Mouse (Mus musculus) testis, adult 2 months (tissue): ENCODE measurements at regions not wholly inside any gene's neighbourhood (a gene's known extent, or its start where the extent isn't known, plus 50 kb on each side); places are given as distances from the start of the nearest gene placed in this dataset.

Source experiments
- CTCF ChIP-seq: fragments of 200-500 bp; IDR thresholded peaks from 2 replicates; pipeline ENCODE4 v1.5.1; 2012; ENCODE audit warnings: low read depth, mild to moderate bottlenecking, inconsistent platforms, low read length, moderate library complexity; ENCODE audit not compliant: control insufficient read depth, insufficient read depth, insufficient replicate concordance
- POLR2A ChIP-seq: fragments of 200-500 bp; IDR thresholded peaks from 2 replicates; pipeline ENCODE4 v1.6.1; 2012; ENCODE audit warnings: low read depth, mild to moderate bottlenecking, inconsistent platforms, low read length, moderate library complexity; ENCODE audit not compliant: control insufficient read depth

DNA sequence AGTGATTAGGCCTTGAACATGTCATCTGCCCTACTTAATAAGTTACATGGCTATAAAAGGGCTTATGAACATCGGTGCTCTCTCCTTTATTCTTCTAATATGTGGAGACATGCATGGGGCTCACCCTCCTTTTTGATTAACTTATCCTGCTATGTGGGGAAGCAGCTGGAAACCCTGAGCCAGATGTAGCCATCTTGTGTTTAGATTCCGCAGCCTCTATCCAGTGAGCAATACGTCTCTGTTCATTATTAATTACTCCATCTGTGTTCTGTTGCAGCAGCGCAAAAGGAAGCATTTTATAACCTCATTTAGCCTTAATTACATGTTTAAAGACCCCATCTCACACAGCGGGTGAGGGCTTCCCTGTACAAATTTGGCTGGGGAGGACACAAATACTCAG lies 129.6 kb downstream of the Fam124b start:
- no peak for TF ChIP-seq CTCF
- TF ChIP-seq POLR2A = no peak
